Mouse (Mus musculus) spleen, adult 2 months (tissue): ENCODE results near the gene Usp5.

Experiments used
- CTCF ChIP-seq: fragments of 200-500 bp; IDR thresholded peaks from 2 replicates; pipeline ENCODE4 v1.5.1; 2011; ENCODE audit warnings: mild to moderate bottlenecking, inconsistent platforms; ENCODE audit not compliant: insufficient read depth, insufficient read length, insufficient replicate concordance; ENCODE audit errors: extremely low read depth
- POLR2A ChIP-seq: fragments of 200-500 bp; IDR thresholded peaks from 2 replicates; pipeline ENCODE4 v1.6.1; 2011; ENCODE audit warnings: low read depth, low read length, inconsistent platforms

DNA sequence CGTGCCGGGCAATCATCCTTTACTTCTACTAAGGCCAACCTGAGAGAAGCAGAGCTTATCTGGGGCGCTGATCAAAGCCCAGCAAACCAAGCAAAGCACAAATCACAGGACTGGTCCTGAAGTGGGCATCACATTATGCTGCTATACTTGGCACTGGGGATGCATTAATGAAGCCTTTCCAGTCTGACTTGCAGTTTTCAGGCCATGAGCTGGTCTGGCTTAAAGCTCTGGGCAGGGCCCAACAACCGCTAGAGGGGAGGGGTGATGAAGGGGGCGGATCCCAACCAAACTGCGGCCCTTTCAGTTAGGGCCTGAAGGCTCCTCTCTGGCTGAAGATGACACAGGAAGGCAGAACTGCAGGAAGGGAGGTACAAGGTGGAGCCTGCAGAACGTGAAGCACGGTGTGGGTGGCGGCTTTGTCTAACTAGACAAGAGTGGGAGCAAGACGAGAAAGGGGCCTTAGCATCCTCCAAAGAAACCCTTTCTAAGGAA, 1.1 kb downstream of the Usp5 start:
- TF ChIP-seq POLR2A: no peak
- no peak for TF ChIP-seq CTCF
